Mouse (Mus musculus) megakaryocyte, embryonic 14.5 days (primary cell): ENCODE measurements around the gene Rnf183.

Source experiments
- FLI1 ChIP-seq: IDR thresholded peaks from 2 replicates; pipeline ENCODE4 v1.6.1; 2012; ENCODE audit warnings: low read length, inconsistent platforms, mixed read lengths
- GATA1 ChIP-seq: IDR thresholded peaks from 3 replicates; pipeline ENCODE4 v1.6.1; 2012; ENCODE audit warnings: mixed read lengths, low read length, inconsistent platforms, borderline replicate concordance

GRCm38 (mm10) chr4:62472071-62472470, 37.0 kb upstream of the Rnf183 start:
- TF ChIP-seq GATA1 (no peak), FLI1 (no peak)
